Mouse (Mus musculus): ENCODE measurements at regions not wholly inside any gene's neighbourhood (a gene's known extent, or its start where the extent isn't known, plus 50 kb on each side); places are given as distances from the start of the nearest gene placed in this dataset.

- TF ChIP-seq POLR2A (IDR thresholded peaks at IDR 0.05; ENCODE audit: borderline replicate concordance, extremely low read depth, low read depth, low read length), result no peak
- TF ChIP-seq CTCF (IDR thresholded peaks at IDR 0.05; ENCODE audit: insufficient read depth, low read length), result no peak
These were observed 114.9 kb upstream of the Phactr1 start for GRCm38 (mm10) chr13:42565291-42566058.

All from lung, adult 2 months (tissue).